Mouse (Mus musculus): ENCODE data around the gene Slc36a1.

Slc36a1 gene

DNA sequence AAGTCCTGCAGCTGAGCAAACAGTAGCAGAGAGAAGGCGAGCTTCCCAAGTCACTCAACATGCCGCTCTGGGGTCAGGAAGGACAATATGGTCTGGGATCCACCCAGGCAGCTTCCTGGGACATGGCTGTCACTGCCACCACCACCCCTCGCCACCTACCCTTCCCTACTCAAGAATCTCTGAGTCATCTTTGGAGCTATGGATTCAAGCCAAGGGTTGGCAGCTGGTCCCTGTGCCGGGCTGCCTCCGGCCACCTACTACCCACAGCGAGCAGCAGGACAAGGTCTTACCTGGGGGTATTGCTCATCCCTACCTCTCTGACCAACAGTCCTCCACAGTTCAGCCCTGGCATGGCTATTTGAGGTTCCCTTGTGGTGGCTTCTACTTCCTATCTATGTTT is 70.6 kb downstream of the Slc36a1 start:
- Histone ChIP-seq H3K36me3 (ENCODE audit: control insufficient read depth, insufficient read depth, low read length, poor library complexity, severe bottlenecking) (no peaks in the 10 kb centered on the region), H3K27me3 (ENCODE audit: control insufficient read depth, insufficient read depth, low read length, poor library complexity, severe bottlenecking) (no peaks in the 10 kb centered on the region)
- no peak for DNase-seq (ENCODE audit: low read depth, low spot score)

Data from splenic B cell, adult 2 months (primary cell).